Mouse (Mus musculus) forebrain, embryonic 13.5 days (tissue): ENCODE results near the gene Ldlr. TPM values are rescaled to one million over a fixed set of nuclear protein-coding genes. Genes with fewer than 3 reads are reported as not detected.
A peak's percentile ranks its signal among the peaks of the same experiment; 100 is the strongest.

Experiments
- ATAC-seq: fragments of 200-750 bp; cut with Nextera tagmentation; 2 replicates; pipeline ENCODE4 v1.8.0; 2017
- H3K27ac ChIP-seq: fragments of 300-500 bp; sonication (generic); 2 replicates; pipeline ENCODE4 v1.5.1; 2015; ENCODE audit warnings: inconsistent platforms, mild to moderate bottlenecking, moderate library complexity
- H3K27me3 ChIP-seq: fragments of 300-500 bp; sonication (generic); 2 replicates; pipeline ENCODE4 v1.6.1; 2015; ENCODE audit warnings: mild to moderate bottlenecking, inconsistent platforms
- H3K36me3 ChIP-seq: fragments of 300-500 bp; sonication (generic); 2 replicates; pipeline ENCODE4 v1.6.1; 2015; ENCODE audit warnings: mild to moderate bottlenecking, inconsistent platforms; ENCODE audit not compliant: poor library complexity, severe bottlenecking
- H3K4me1 ChIP-seq: fragments of 300-500 bp; sonication (generic); 2 replicates; pipeline ENCODE4 v1.6.1; 2015; ENCODE audit warnings: inconsistent platforms
- H3K4me2 ChIP-seq: fragments of 300-500 bp; sonication (generic); 2 replicates; pipeline ENCODE4 v1.6.1; 2015; ENCODE audit warnings: inconsistent platforms, mild to moderate bottlenecking, moderate library complexity
- H3K4me3 ChIP-seq: fragments of 300-500 bp; sonication (generic); 2 replicates; pipeline ENCODE4 v1.5.1; 2015; ENCODE audit warnings: mild to moderate bottlenecking, inconsistent platforms
- H3K9ac ChIP-seq: fragments of 300-500 bp; sonication (generic); 2 replicates; pipeline ENCODE4 v1.6.1; 2015; ENCODE audit warnings: mild to moderate bottlenecking, inconsistent platforms
- H3K9me3 ChIP-seq: fragments of 300-500 bp; sonication (generic); replicated peaks from 2 replicates; pipeline ENCODE4 v1.6.1; 2016; ENCODE audit warnings: inconsistent platforms
- WGBS: fragments of 180-500 bp; shearing (Covaris S2); methylation state at CpG from one replicate; pipeline ENCODE4 v1.1.7; 2015; 5-methylcytosine and 5-hydroxymethylcytosine counted together
- polyA plus RNA-seq: library from polyadenylated mRNA; unstranded; fragments of >200 nt; fragmentation: Nextera tagmentation; extraction: Ambion mirVana; gene quantifications from 2 replicates; pipeline ENCODE4 v1.2.1, GENCODE M21; 2015

The Ldlr gene
- polyA plus RNA-seq, 1 experiment from 2014 or later, result 21.2 TPM

DNA sequence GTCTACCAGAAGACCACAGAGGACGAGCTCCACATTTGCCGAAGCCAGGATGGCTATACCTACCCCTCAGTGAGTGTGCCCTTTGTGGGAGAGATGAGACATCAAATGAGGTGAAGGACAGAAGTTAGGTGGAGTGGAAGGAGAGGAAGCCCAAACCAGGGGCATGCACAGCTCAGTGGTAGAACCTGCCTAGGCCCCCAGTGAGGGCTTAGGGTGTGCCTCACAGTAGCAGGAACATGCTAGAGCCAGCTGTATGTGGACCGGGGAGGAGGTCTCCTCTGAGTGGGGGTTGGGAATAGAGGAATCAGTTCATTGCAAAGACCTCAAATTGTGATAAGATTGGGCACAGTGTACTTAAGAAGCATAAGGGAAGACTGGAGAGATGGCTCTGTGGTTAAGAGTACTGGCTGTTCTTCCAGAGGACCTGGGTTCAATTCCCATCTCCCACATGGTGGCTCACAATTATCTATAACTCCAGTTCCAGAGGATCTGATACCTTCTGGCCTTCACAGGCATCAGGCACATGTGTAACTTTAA, 24.0 kb downstream of the Ldlr start:
- WGBS, result 94% methylated on average over 3 of the region's 3 CpGs
- H3K9me3 ChIP-seq, result no peaks in the 10 kb centered on the region
- H3K27ac ChIP-seq, result no peak overlapping the region
- H3K36me3 ChIP-seq, result peaks cover 72% of the 10 kb centered on the region
- no peak overlapping the region for H3K4me2 ChIP-seq
- no peak overlapping the region for H3K9ac ChIP-seq
- H3K27me3 ChIP-seq, result no peaks in the 10 kb centered on the region
- no peak for ATAC-seq
- H3K4me3 ChIP-seq, result no peak overlapping the region
- no peaks in the 10 kb centered on the region for H3K4me1 ChIP-seq

DNA sequence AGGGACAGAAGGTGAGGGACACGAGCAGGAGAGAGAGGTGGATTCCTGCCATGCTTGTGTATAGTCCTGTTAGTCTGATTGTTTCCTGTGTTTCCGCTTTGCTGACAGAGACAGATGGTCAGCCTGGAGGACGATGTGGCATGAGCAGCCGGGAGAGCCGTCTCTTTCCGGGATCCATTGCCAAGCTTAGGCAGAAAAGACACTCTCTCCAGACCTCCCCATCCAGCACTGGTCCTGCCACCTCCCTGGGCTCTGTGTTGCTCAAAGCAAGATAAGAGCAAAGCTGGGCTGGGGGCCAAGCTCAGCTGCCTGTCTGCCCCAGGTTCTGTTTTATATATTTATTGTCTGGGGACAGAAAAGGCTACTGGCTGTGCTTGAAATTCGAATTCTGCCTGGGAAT, 24.8 kb downstream of the Ldlr start:
- Histone ChIP-seq H3K9me3 (no peaks in the 10 kb centered on the region), H3K36me3 (peaks cover 65% of the 10 kb centered on the region), H3K4me3 (no peak overlapping the region), H3K4me2 (no peak overlapping the region), H3K27ac (peak overlapping the region; percentile 31; the same call in 1 of the 2 replicates), H3K27me3 (no peaks in the 10 kb centered on the region), H3K4me1 (no peaks in the 10 kb centered on the region), H3K9ac (no peak overlapping the region)
- ATAC-seq, result peak; percentile 61
- WGBS, result 74% methylated on average over 7 of the region's 7 CpGs

DNA sequence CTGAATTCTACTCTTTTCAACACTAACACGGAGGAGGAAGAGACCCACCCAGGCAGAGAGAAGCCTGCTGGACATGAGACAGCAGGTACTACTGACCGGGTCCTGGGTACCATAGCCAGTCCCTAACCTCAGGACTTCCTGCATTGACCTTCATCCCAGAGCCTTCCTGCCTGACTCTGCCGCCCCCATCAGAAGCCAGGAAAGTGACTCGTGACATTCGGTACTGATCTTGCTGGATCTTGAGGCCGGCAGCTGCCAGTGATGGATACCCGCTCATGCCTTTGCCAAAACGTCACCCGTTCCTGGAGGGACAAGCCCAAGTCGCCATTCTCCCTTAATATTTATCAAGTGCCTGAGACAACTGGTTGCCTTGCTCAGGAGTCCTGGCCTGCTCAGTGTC, 25.2 kb downstream of the Ldlr start:
- peaks cover 65% of the 10 kb centered on the region for H3K36me3 ChIP-seq
- no peak for ATAC-seq
- H3K4me1 ChIP-seq, result no peaks in the 10 kb centered on the region
- H3K4me2 ChIP-seq, result no peak overlapping the region
- 87% methylated on average over 10 of the region's 10 CpGs for WGBS
- no peak overlapping the region for H3K9ac ChIP-seq
- no peaks in the 10 kb centered on the region for H3K27me3 ChIP-seq
- H3K27ac ChIP-seq, result peak overlapping the region; percentile 31
- H3K9me3 ChIP-seq, result no peaks in the 10 kb centered on the region
- H3K4me3 ChIP-seq, result no peak overlapping the region

DNA sequence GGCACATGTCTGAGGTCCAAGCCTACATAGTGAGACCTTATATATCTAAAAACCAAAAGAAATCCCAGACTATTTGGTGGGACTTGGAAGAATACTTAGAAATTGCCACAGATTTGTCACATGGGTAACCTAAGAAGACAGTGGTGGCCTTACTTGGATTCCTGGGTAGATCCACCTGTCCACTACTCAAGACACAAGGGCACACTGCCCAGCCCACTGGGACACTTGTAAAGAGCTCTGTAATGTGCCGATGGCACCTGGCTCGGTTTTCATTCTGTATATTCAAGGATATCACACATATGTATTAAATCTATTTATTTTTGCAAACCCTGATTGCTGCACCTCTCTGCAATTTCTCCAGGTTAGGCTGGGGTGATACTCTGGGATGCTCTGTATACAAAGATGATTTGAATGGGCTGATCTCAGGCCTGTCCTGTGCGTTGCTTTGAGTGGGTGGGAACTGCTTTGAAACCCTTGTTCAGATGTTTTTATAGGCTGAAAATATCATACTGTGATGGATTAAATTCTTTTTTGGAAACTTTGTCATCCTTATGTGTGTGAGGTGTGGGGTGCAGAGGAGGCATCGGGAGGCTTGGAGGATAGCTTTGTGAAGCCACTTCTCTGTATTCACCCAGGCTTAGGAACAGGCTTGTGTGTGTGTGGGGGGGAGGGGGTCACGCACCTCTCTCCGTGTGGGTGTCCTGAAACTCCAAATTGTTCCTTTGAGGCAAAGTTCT, 26.3 kb downstream of the Ldlr start:
- 89% methylated on average over 6 of the region's 6 CpGs for WGBS
- H3K4me1 ChIP-seq, result no peaks in the 10 kb centered on the region
- no peak overlapping the region for H3K9ac ChIP-seq
- peaks cover 56% of the 10 kb centered on the region for H3K36me3 ChIP-seq
- H3K27ac ChIP-seq, result no peak overlapping the region
- no peak overlapping the region for H3K4me3 ChIP-seq
- no peaks in the 10 kb centered on the region for H3K27me3 ChIP-seq
- H3K4me2 ChIP-seq, result no peak overlapping the region
- no peak for ATAC-seq
- H3K9me3 ChIP-seq, result no peaks in the 10 kb centered on the region

DNA sequence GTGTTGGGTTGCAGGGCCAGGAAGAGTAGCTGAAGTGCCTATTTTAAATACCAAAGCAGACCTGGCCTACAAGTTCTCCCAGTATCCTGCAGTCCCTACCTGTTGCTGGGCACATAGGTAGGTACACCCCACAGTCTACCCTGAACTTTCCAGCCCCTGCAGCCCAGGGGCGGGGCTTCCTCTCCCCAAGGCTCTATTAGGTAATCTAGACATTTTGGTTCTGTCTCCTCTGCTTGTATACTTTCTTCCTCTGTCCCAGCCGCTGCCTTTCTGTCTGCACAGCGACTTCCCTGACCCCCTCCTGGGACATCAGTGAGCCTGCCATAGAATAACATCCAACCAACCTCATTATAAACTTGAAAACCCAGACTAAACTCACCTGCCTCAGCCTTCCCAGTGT, 27.1 kb downstream of the Ldlr start:
- Histone ChIP-seq H3K4me2 (no peak overlapping the region), H3K9me3 (no peaks in the 10 kb centered on the region), H3K27me3 (no peaks in the 10 kb centered on the region), H3K9ac (no peak overlapping the region), H3K36me3 (peaks cover 51% of the 10 kb centered on the region), H3K27ac (no peak overlapping the region), H3K4me3 (no peak overlapping the region), H3K4me1 (no peaks in the 10 kb centered on the region)
- no peak for ATAC-seq
- 82% methylated on average over 3 of the region's 3 CpGs for WGBS

DNA sequence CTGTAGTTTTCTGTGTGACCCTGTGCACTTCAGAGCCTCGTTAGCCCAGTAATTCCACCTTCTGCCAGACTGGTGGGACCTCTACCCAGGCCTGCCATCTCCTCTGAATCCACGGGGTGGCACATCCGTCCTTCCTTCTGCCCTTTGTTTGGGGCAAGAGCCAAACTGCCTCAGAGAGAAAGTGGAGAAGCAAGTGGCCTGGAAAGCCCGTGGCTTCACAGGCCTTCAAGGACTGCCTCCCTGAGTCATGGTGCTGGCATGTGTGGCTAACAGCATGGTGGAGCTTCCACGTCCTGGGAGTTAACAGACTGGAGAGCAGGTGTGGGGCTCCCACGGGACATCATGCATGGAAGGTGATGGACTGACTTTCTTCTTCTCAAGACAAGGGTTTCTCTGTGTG, 28.1 kb downstream of the Ldlr start:
- H3K9me3 ChIP-seq, result no peaks in the 10 kb centered on the region
- H3K4me1 ChIP-seq, result no peaks in the 10 kb centered on the region
- H3K27ac ChIP-seq, result peak overlapping the region; percentile 2; the same call in 1 of the 2 replicates
- no peak for ATAC-seq
- 70% methylated on average over 6 of the region's 6 CpGs for WGBS
- H3K4me3 ChIP-seq, result no peak overlapping the region
- no peak overlapping the region for H3K9ac ChIP-seq
- peaks cover 48% of the 10 kb centered on the region for H3K36me3 ChIP-seq
- H3K4me2 ChIP-seq, result no peak overlapping the region
- no peaks in the 10 kb centered on the region for H3K27me3 ChIP-seq

DNA sequence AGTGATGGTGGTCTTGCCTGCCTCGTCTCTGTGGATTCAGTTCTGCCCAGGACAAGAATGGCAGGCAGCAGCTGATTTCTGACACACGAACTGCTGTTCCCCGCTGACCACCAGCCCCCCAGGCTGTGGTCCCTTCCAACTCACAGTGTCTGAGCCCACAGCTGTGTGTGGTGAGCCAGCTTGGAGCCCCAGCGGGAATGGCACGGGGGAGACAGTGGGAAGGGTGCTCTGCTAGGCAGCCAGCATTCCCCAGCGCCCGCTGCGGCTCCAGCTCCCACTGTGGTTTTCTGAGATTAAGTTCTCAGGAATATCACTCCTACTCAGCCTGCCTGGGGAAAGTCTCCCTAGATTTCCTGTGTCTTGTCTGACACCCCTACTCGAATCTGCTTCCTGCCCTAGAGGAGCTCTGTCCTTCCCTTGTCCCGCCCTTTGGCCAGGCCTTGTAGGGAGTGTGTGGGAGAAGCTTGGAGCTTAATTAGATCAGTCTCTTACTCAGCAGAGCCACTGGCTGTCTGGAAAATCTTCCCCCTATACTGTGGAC, 29.0 kb downstream of the Ldlr start:
- no peak overlapping the region; the same call in 1 of the 2 replicates for H3K9ac ChIP-seq
- H3K27ac ChIP-seq, result no peak overlapping the region
- no peaks in the 10 kb centered on the region for H3K4me1 ChIP-seq
- no peak for ATAC-seq
- H3K9me3 ChIP-seq, result no peaks in the 10 kb centered on the region
- 66% methylated on average over 10 of the region's 10 CpGs for WGBS
- H3K4me2 ChIP-seq, result no peak overlapping the region
- peaks cover 48% of the 10 kb centered on the region for H3K36me3 ChIP-seq
- no peak overlapping the region for H3K4me3 ChIP-seq
- no peaks in the 10 kb centered on the region for H3K27me3 ChIP-seq

DNA sequence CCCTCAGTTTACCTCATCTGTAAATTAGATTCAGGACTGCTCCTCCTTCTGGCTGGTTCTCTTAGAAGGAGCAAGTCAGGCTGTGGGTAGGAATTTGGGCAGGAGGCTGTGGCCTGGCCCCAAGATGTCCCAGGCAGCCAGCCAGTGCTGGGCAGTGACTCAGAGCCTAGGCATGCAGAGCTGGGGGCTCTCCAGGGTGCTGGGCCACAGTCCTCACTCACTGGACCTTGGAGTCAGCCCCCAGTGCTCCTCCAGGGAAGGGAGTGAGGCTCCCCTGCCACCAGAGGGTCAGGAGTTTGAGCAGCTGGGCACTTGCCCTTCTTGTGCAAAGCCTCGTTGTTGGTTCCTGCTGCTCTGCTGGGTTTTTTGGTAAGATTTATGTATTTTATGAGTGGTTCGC, 30.7 kb downstream of the Ldlr start:
- no peak overlapping the region for H3K4me3 ChIP-seq
- no peaks in the 10 kb centered on the region for H3K27me3 ChIP-seq
- no peak overlapping the region for H3K9ac ChIP-seq
- no peak overlapping the region for H3K27ac ChIP-seq
- ATAC-seq, result no peak
- no peaks in the 10 kb centered on the region for H3K9me3 ChIP-seq
- H3K36me3 ChIP-seq, result peaks cover 38% of the 10 kb centered on the region
- no peak overlapping the region for H3K4me2 ChIP-seq
- peaks cover 7% of the 10 kb centered on the region for H3K4me1 ChIP-seq
- 88% methylated on average over 2 of the region's 2 CpGs for WGBS

DNA sequence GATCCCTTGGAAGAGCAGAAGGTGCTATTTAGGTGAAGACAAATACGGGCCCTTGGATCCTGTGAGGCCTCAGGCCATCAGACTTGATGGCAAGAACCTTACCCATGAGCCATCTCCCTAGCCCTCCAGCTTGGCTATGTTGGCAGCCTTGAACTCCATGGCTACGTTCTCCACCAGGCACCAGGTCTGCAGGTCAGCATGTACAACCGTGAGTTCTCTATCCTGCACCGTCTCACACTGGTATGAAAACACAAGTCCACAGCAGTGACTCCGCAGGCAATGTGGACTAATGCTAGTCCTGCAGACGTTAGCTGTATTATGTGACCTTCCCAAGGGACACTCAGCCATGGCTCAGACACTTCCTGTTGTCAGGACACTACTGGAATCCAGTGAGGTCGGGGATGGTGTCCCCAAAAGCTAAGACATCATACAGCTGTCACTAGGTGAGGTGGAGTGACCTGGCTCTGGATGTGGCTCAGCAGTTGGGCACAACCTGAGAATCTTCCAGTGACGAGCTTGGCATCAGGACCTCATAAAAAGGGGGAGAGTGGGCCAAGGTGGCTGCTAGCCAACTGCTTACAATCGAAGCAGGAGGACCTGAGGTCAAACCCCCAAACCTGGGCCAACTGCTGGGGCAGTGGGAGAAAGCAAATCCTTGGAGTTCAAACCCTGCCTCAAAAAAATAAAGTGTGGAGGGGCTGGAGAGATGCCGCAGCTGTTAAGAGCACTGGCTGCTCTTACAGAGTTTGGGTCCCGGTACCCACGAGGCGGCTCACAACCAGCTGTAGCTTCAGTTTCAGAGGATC, 31.4 kb downstream of the Ldlr start:
- Histone ChIP-seq H3K27ac (no peak overlapping the region), H3K36me3 (peaks cover 33% of the 10 kb centered on the region), H3K9me3 (no peaks in the 10 kb centered on the region), H3K4me1 (peaks cover 14% of the 10 kb centered on the region), H3K4me3 (no peak overlapping the region), H3K27me3 (no peaks in the 10 kb centered on the region), H3K9ac (no peak overlapping the region), H3K4me2 (no peak overlapping the region)
- 82% methylated on average over 13 of the region's 13 CpGs for WGBS
- no peak for ATAC-seq

DNA sequence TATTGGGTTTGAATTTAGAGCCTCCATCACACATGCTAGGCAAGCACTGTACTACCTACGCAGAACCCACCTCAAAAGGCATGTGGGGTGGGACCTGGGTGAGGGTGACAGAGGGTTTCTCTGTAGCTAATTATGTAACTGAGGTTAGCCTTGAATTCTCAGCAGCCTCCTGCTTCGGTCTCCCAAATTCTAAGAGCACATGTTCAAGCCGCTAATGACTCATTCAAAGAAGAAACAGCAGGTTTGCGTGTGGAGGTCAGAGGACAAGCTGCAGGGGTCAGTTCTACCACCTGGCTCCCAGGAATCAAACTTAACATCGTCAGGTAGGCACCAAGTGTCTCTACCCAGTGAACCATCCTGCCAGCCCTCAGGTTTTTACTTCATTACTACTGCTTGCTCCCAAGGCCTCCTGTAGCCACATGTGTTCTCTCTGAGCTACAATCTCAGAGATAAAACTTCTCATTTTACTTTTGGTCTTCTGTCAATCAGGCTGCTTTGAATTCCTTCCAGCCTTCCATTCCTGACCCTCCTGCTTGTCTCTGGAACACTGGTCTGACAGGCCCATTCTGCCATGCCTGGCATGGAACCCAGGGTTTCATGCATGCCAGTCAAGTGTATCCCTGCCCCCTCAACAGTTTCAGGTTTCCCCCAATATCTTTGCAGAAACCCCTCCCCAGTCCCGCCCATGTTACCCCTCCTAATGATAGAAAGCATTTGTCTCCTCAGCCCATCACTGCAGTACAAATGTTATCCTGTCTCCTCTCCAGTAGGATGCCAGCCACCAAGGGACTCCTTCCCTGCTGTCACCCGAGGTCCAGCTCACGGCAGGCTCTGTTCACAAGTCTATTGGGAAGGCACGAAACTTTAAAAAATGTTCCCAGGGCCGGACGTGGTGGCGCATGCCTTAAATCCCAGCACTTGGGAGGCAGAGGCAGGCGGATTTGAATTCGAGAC, 35.6 kb downstream of the Ldlr start:
- 56% methylated on average over 14 of the region's 14 CpGs for WGBS
- Histone ChIP-seq H3K4me2 (peak overlapping the region; percentile 80), H3K27ac (no peak overlapping the region), H3K36me3 (peaks cover 29% of the 10 kb centered on the region), H3K4me1 (peaks cover 16% of the 10 kb centered on the region), H3K4me3 (peak overlapping the region; percentile 81), H3K9me3 (no peaks in the 10 kb centered on the region), H3K27me3 (no peaks in the 10 kb centered on the region), H3K9ac (peak overlapping the region; percentile 81)
- no peak for ATAC-seq

DNA sequence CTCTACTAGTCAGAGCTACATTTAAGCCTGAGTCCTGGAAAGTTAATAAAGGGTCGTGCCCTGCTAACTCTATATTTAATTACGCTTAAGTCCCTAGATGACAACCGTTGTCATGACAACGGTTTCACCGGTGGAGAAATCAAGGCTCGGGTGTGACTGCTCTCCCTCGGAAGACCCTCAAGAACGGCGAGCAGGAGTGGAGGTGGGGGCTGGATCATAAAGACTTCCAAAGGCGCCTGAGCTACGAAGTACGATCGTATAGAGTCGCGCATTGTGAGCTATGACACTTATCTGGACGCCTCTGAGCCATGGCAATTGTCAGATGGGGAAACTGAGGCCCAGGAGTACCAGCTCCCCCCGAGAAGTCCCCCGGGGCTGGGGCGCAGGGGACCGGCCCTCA, 36.4 kb downstream of the Ldlr start:
- Histone ChIP-seq H3K27ac (no peak overlapping the region; the same call in 1 of the 2 replicates), H3K4me3 (peak overlapping the region; percentile 81), H3K9me3 (no peaks in the 10 kb centered on the region), H3K4me1 (peaks cover 16% of the 10 kb centered on the region), H3K9ac (peak overlapping the region; percentile 81), H3K4me2 (peak overlapping the region; percentile 80), H3K27me3 (no peaks in the 10 kb centered on the region), H3K36me3 (peaks cover 24% of the 10 kb centered on the region)
- WGBS, result under 1% methylated on average over 20 of the region's 20 CpGs
- ATAC-seq, result no peak
